Mouse (Mus musculus) thymus, adult 18-20 months (tissue): Measurements from ENCODE around the gene Plk3.
A peak's percentile ranks its signal among the peaks of the same experiment; 100 is the strongest.

Experiments
- DNase-seq, 2 experiments: peaks; one replicate each; pipeline ENCODE4 v3.0.0; 2022; ENCODE audit warnings: mixed read lengths in 2 of 2

The Plk3 gene

DNA sequence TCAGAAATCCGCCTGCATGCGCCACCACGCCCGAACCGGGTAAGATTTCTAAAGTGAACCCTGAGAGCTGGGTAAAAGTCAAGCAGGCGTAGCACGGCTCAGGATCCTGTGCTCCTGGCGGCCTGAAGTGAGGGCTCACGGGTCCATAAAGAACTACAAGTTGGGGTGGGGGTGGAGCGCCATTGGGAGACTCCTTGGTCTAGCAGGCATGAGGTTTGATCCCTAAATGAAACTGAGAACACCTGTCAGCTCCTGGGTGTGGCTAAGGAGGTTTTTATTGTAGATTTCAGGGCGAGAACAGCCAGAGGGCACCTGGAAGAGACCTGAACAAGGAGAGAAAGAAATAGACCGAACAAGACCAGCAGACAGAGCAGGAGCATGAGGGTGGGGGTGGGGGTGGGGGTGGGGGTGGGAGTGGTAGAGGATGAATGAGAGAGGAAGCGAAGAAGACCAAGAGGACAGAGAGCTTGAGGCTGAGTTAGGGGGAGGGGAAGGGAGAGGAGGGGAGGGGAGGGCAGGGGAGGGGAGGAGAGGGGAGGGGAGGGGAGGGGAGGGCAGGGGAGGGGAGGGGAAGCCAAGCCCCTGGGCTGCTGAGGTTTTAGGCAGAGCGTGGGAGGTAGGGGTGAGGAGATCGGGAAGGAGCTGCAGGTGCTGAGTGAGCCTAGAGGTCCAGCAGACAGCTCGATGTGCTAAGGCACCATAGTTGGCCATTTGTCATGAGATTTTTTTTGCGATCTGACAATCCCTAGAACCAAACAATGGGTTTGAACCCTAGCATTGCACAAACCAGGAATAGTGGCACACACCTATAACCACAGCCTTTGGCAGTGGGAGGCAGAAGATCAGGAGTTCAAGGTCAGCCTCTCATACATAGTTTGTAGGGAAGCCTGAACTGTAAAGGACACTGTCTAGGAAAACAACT, 4.8 kb upstream of the Plk3 start:
- DNase-seq, result no peak

- DNase-seq, result no peak
Measured at GRCm38 (mm10) chr4:117136034-117136433, 2.3 kb upstream of the Plk3 start.

DNA sequence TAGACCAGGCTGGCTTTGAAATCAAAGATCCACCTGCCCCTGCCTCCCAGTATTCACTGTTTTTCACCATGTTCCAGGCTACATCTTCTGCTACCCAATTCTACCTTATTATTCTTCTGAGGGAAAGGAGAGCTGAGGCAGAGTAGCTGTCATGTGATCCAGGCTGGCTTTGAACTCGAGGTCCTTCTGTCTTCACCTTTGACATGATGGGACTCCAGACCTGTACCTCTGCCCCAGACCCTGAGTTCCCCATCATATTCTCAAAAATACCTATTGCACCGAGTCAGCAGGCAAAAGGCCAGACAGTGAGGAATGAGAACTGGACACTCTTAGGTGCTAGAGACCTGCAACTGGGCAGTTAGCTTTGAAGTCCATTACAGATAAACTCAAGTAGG, 835 bp upstream of the Plk3 start:
- DNase-seq, result no peak

- no peak for DNase-seq
Measured at GRCm38 (mm10) chr4:117133366-117133796, 382 bp downstream of the Plk3 start.

DNA sequence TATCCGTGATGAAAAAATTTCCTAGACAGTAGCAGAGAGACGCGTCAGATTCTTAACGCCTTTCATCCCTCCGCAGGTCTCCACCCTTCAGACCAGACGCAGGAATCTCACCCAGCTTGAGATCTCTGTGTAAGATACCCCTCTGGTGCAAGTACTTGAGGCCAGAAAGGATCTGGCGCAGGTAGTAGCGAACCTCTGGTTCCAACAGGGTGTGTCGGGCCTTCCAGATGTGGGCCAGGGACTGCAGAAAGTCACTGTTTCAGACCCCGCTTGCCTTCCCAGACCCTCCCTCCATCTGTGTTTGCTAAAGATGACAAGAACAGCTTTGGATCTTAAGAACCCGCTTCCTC, 994 bp downstream of the Plk3 start:
- no peak for DNase-seq

GRCm38 (mm10) chr4:117131890-117132793, 1.6 kb downstream of the Plk3 start:
- DNase-seq, result no peak

DNA sequence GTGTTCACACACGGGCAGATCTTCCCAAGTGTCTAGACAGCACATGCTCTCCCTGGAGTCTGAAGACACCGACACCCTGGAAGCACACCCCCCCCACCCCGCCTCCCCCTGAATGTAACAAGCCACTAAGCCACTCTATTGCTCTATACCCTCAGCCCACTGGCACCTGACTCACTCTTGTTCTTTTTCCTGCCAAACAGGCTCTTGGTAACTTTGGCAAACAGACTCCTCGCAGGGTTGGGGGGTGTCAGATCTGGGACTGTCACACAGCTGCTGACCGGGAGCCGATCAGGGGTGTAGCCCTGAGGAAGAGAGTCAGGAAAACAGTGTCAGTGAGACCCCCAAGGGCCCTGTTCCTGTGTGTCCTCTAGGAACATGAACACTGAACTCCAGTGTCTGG, 2.6 kb downstream of the Plk3 start:
- DNase-seq, result no peak

- DNase-seq, result no peak
Measured at GRCm38 (mm10) chr4:117130790-117131189, 3.0 kb downstream of the Plk3 start.

- no peak for DNase-seq
Measured at GRCm38 (mm10) chr4:117127991-117128686, 5.6 kb downstream of the Plk3 start.

GRCm38 (mm10) chr4:117126675-117127290, 7.0 kb downstream of the Plk3 start, which contains the start of gene Tctex1d4:
Gene Tctex1d4, plus strand, starts transcription at chr4:117126794.
- DNase-seq, result no peak

- DNase-seq, result peak; percentile 63 to 74
Measured at GRCm38 (mm10) chr4:117125910-117126674, 7.7 kb downstream of the Plk3 start.

GRCm38 (mm10) chr4:117125348-117125909, 8.3 kb downstream of the Plk3 start, which contains the start of gene Btbd19:
Gene Btbd19, minus strand, starts transcription at chr4:117125725.
- DNase-seq, result peak in 1 of 2 experiments; percentile 22

DNA sequence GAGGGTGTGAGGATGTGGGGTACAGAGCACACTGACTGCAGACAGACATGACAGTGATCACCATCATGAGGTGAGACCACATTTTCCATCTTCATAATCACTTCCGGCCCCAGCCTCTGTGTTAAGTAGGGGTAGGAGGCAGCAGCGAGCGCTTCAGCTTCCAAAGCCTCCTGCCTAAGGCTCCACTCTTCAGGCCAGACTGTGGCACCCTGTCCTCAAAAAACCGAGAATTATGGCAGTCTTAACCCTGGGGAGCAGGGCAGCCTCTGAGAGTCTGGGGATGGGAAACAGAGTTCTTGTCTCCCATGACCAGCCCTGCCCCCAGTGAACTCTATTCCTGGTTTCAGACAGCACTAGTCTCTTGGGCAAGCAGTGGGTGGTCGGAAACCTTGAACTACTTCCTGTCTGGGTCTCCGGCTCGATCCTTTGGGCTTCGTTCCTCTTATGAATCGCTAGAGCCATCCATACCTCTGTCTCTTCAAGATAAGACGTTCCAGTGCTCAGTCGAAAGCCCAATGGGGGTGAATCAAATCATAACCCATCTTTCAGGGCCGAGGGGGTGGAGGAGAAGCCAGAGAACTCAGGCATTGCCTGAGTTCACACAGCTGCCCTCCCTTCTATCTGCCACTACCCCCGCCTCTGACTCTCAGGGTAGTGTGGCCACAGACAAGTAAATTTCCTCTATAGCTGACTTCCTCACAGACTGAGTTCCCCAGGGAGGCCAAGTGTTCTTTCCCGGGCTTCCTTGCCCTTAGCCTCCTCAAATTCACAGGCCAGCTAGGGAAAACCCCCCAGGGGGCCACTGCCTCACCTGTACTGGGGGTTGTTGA, 9.0 kb downstream of the Plk3 start:
- peak; percentile 58 to 78 for DNase-seq

DNA sequence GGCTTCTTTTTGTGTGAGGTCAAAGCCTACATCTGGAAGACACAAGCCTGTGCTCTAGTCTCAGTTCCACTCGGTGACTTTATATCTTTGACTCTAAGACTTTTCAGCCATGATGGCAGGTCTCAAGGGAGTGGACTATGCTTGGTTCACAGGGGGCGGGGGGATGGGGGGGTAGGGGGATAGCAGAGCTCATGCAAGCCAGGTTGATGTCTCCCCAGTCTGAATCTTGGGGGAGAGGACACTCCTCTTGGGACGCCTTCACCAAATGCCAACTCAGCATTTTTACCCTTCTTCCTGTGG, 9.6 kb downstream of the Plk3 start:
- DNase-seq, result no peak

GRCm38 (mm10) chr4:117123546-117124217, 10.1 kb downstream of the Plk3 start:
- DNase-seq, result no peak

DNA sequence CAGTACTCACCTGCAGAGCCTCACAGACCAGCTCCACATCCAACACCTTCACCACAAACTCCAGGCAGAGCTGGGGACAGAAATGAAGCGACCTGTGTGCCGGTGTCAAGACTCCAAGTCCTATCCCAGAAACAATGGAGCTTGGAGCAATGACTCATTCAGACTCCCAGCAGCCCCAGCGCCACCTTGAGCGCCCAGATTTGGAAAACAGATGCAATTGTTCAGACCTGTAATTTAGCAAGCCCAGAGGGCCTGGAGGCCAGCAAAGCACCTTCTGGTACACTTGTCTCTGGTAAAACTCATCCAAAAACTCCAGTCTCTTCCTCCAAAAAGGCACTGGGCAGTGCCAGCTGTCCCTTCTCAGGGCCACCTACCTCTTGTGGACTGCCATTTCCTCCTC, 11.6 kb downstream of the Plk3 start:
- no peak for DNase-seq

DNA sequence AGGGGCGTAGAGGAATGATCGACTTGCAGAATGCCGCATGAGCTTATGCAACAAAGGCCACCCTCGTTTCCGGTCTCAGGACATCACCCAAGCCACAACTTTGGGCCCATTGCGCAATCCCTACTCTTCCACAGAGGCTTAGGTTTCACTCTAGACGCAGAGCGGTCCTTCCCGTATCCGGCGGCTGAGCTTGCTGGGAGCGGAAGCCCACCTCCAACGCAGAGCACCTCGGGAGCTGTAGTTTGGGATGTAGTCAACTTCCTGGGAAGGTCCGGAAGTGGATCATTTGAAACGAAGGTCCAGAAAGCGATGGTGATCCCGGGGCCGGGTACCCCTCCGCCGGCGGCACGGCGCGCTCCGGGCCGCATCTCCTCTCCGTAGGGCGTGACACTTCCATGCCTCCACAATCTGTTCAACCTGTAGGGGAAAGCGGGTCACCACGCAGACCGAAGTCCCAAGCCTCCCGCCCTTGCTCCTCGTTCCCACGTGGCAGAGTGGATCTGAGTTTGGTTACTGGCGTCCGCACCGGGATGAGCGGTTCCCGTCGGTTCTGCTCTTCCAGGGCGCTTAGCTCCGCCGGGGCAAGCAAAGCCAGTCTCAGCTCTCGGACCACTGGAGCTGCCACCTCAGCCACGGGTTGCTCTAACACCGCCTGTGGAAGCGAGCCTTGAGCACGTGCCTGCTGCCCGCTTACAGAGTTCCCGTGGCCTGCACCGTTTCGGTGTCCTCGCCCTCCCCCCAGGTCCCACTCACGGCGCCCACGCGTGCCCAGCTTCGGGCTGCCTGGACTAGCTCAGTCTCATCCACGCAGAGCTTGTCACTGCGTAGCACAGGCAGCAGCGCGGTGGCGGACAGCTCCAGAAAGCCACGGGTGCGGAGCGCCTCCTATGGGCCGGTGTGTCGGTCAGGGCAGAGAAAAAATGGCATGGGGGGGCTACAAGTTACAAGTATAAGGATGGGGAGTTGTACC, 13.0 kb downstream of the Plk3 start:
- peak; percentile 86 to 90 for DNase-seq

DNA sequence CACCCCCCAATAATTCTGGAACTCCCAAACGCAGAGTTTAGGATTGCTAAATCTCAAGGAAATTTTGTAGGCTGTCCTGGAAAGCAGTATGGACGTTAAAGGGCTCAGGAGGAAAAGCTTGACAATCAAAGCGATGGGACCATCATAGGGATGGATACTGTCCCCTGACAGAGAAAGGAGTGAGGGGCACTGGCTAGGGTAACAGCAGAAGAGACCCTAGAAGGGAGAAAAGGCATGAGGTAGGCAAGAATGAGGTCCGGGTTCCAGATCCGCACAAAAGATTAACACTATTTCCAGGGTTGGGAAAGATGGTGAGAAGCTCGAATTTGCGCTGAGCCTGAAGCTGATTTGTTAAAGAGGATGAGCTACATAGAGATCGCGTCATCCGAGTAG, 13.7 kb downstream of the Plk3 start:
- DNase-seq, result no peak

- no peak for DNase-seq
Measured at GRCm38 (mm10) chr4:117119636-117120035, 14.1 kb downstream of the Plk3 start.
